ENCODE assay signal across 8 mouse cellular contexts in the genomic region with DNA sequence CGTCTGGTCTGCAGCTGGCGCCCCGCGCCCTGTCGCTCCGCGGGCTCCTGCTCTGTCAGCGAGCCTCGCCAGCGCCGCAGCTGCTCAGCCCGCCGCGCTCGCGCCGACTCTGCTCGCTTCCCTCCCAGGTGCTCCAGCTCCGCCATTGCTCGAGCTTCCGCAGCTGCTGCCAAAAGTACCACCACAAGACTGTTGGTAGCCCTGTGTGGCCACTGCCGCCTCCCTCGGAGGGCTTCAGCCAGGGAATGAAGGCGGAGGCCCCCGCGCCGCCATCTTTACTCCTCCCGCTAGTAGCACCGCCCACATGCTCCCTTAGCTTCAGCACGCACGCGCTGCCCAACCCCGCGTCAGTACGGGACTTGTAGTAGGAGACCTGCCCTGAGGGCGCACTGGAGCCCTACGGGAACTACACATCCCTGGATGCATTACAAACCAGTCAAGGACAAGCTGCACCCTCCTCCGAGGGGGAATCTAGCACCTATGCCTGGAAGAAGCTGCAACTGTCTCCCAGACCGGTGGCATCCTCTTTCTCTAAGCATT. TPM values are rescaled to one million over a fixed set of nuclear protein-coding genes. Genes with fewer than 3 reads are reported as not detected.
DNase-seq lines count a peak whose midpoint lies in the region; ATAC-seq lines count a peak whose summit lies in the region.

Ppp1r12b (minus strand) TSS at position 306 of the 540 bp plus-strand sequence.

- H3K4me1 ChIP-seq in lung, embryonic 16.5 days (replicated peaks; ENCODE audit: control insufficient read depth, insufficient read depth, low read length), result peaks cover 6% of the 10 kb centered on the region

- WGBS in lung, embryonic 16.5 days, result 0% methylated on average over 35 of the region's 39 CpGs

- peak within 1 kb of the TSS; percentile 95 for H3K4me3 ChIP-seq in lung, embryonic 16.5 days (ENCODE audit: low read length)

- ATAC-seq in hematopoietic stem cell, adult 5-6 weeks (replicated peaks in 1 of 2; ENCODE audit: insufficient read depth in 1 of 2, low FRiP score in 2 of 2, low TSS enrichment in 1 of 2, low read depth in 1 of 2, poor library complexity in 2 of 2, severe bottlenecking in 2 of 2), result peak; percentile 99
- ATAC-seq in lung, embryonic 16.5 days (ENCODE audit: low read depth), result peak; percentile 99

- peak within 1 kb of the TSS; percentile 90 for H3K27ac ChIP-seq in lung, embryonic 16.5 days (ENCODE audit: low read length)

- DNase-seq in MEL-GATA-1-ER (ENCODE audit: extremely low read depth, low read depth), result peak; percentile 99
- DNase-seq in cerebellum, adult 8-10 months, result peak; percentile 96
- peak; percentile 94 for DNase-seq in forelimb bud, embryonic 11.5 days (ENCODE audit: low read depth, low spot score)
- peak; percentile 97 for DNase-seq in layer of hippocampus, adult 9-10 months (ENCODE audit: low spot score)
- peak; percentile 78 for DNase-seq in ovary, postnatal 10 days (ENCODE audit: low spot score)
- peak; percentile 89 to 90 for DNase-seq in thymus, postnatal 10 days (ENCODE audit: low spot score in 2 of 2)

- peak within 1 kb of the TSS; percentile 88 for H3K4me2 ChIP-seq in lung, embryonic 16.5 days (ENCODE audit: low read depth, low read length)

- peak within 1 kb of the TSS; percentile 97 for H3K9ac ChIP-seq in lung, embryonic 16.5 days (ENCODE audit: low read length)

- H3K9me3 ChIP-seq in lung, embryonic 16.5 days (ENCODE audit: control insufficient read depth, low read length), result no peaks in the 10 kb centered on the region

- H3K27me3 ChIP-seq in lung, embryonic 16.5 days (ENCODE audit: control insufficient read depth, insufficient read depth, low read depth, low read length), result no peaks in the 10 kb centered on the region

- no peaks in the 10 kb centered on the region for H3K36me3 ChIP-seq in lung, embryonic 16.5 days (ENCODE audit: control insufficient read depth, insufficient read depth, low read length)

RNA-seq across cellular contexts. Expression of gene Ppp1r12b, which starts in this region (rescaled TPM):
- 7.9 and 9.3 TPM in 2 replicates for total RNA-seq in hematopoietic stem cell, adult 5-6 weeks (2017)
- polyA plus RNA-seq in lung, embryonic 16.5 days (2015; fragmentation: Nextera tagmentation; extraction: Ambion mirVana), result 10.3 and 10.5 TPM in 2 replicates

Comparison
In these comparisons a context has a peak if more than half of its experiments do, and no peak if none do; other contexts are left out.
1. Peak in every context shown above with its lines: DNase-seq, ATAC-seq, H3K4me3 ChIP-seq and H3K27ac ChIP-seq.